Mouse (Mus musculus) heart, postnatal 0 days (tissue): Measurements from ENCODE around the gene Shisa7. TPM values are rescaled to one million over a fixed set of nuclear protein-coding genes. Genes with fewer than 3 reads are reported as not detected.
"Not testable (repeated sequence)": the region's sequence is repeated elsewhere in the genome, so short reads cannot be mapped to it uniquely, and the experiment has no call there.

Experiments
- ATAC-seq: fragments of 200-750 bp; cut with Nextera tagmentation; 2 replicates; pipeline ENCODE4 v1.8.0; 2017; ENCODE audit warnings: low read depth, moderate number of reproducible peaks, moderate library complexity; ENCODE audit not compliant: insufficient read depth
- DNase-seq: peaks from one replicate; pipeline ENCODE4 v3.0.0-alpha.2; 2016; ENCODE audit warnings: low spot score
- H3K27ac ChIP-seq: fragments of 300-500 bp; sonication (generic); 2 replicates; pipeline ENCODE4 v1.5.1; 2014; ENCODE audit warnings: low read depth, mild to moderate bottlenecking
- H3K27me3 ChIP-seq: fragments of 300-500 bp; sonication (generic); 2 replicates; pipeline ENCODE4 v1.6.1; 2014; ENCODE audit warnings: low read length, mixed read lengths; ENCODE audit not compliant: control insufficient read depth, insufficient read depth
- H3K36me3 ChIP-seq: fragments of 300-500 bp; sonication (generic); replicated peaks from 2 replicates; pipeline ENCODE4 v1.6.1; 2014; ENCODE audit warnings: low read length, mixed read lengths; ENCODE audit not compliant: control insufficient read depth, insufficient read depth
- H3K4me1 ChIP-seq: fragments of 300-500 bp; sonication (generic); 2 replicates; pipeline ENCODE4 v1.6.1; 2014; ENCODE audit warnings: antibody characterized with exemption; ENCODE audit not compliant: control insufficient read depth, insufficient read depth
- H3K4me2 ChIP-seq: fragments of 300-500 bp; sonication (generic); 2 replicates; pipeline ENCODE4 v1.6.1; 2014; ENCODE audit warnings: low read depth, mild to moderate bottlenecking, low read length, moderate library complexity
- H3K4me3 ChIP-seq: fragments of 300-500 bp; sonication (generic); 2 replicates; pipeline ENCODE4 v1.5.1; 2014; ENCODE audit warnings: low read depth, low read length
- H3K9ac ChIP-seq: fragments of 300-500 bp; sonication (generic); replicated peaks from 2 replicates; pipeline ENCODE4 v1.6.1; 2014; ENCODE audit warnings: low read depth, low read length, mixed read lengths
- H3K9me3 ChIP-seq: fragments of 300-500 bp; sonication (generic); replicated peaks from 2 replicates; pipeline ENCODE4 v1.6.1; 2016; ENCODE audit warnings: low read length; ENCODE audit not compliant: control insufficient read depth
- CTCF ChIP-seq: IDR thresholded peaks from 2 replicates; pipeline ENCODE4 v1.5.1; 2016; ENCODE audit warnings: antibody characterized with exemption, control low read depth, low read depth
- EP300 ChIP-seq: IDR thresholded peaks from 2 replicates; pipeline ENCODE4 v1.6.1; 2016; ENCODE audit warnings: antibody characterized with exemption, low read depth
- WGBS: fragments of 180-500 bp; shearing (Covaris S2); extraction: QIAGEN DNeasy Blood & Tissue Kit; methylation state at CpG from one replicate; pipeline ENCODE4 v1.1.7; 2014; 5-methylcytosine and 5-hydroxymethylcytosine counted together
- polyA plus RNA-seq: library from polyadenylated mRNA; unstranded; fragments of >200 nt; fragmentation: Nextera tagmentation; extraction: Ambion mirVana; gene quantifications from 2 replicates; pipeline ENCODE4 v1.2.1, GENCODE M21; 2015
- total RNA-seq: library from RNA; depleted of rRNA; stranded (reverse); fragments of >200 nt; gene quantifications from 2 replicates; pipeline ENCODE4 v1.2.3, GENCODE M21; 2014; ENCODE audit warnings: low replicate concordance

The Shisa7 gene
- total and polyA plus RNA-seq, 2 experiments from 2014 or later = not detected

- no peak overlapping the region for H3K4me3 ChIP-seq
- no peaks in the 10 kb centered on the region for H3K4me1 ChIP-seq
- no peaks in the 10 kb centered on the region for H3K27me3 ChIP-seq
- no peak for ATAC-seq
- DNase-seq = no peak
- no peak overlapping the region for H3K4me2 ChIP-seq
- H3K27ac ChIP-seq = no peak overlapping the region
- H3K36me3 ChIP-seq = peaks cover 26% of the 10 kb centered on the region
- TF ChIP-seq EP300 = no peak
- TF ChIP-seq CTCF = no peak
- no peaks in the 10 kb centered on the region for H3K9me3 ChIP-seq
- H3K9ac ChIP-seq = no peak overlapping the region
Observed at GRCm38 (mm10) chr7:4802247-4802646, 42.2 kb downstream of the Shisa7 start.

GRCm38 (mm10) chr7:4795767-4796433, 48.6 kb downstream of the Shisa7 start:
- 64% methylated on average over 7 of the region's 7 CpGs for WGBS
- H3K4me2 ChIP-seq = no peak overlapping the region
- H3K9ac ChIP-seq = no peak overlapping the region
- H3K36me3 ChIP-seq = peaks cover 33% of the 10 kb centered on the region
- TF ChIP-seq EP300 = no peak
- TF ChIP-seq CTCF = peak; percentile 75
- ATAC-seq = no peak
- no peaks in the 10 kb centered on the region for H3K27me3 ChIP-seq
- H3K27ac ChIP-seq = 0 out of 2 replicates have a peak overlapping the region, but pooled peaks have one; percentile 13
- DNase-seq = peak; percentile 66
- H3K9me3 ChIP-seq = no peaks in the 10 kb centered on the region
- H3K4me1 ChIP-seq = no peaks in the 10 kb centered on the region
- H3K4me3 ChIP-seq = no peak overlapping the region

GRCm38 (mm10) chr7:4794631-4795168, 49.8 kb downstream of the Shisa7 start:
- TF ChIP-seq CTCF = no peak
- TF ChIP-seq EP300 = no peak
- Histone ChIP-seq H3K36me3 (peaks cover 33% of the 10 kb centered on the region), H3K9me3 (no peaks in the 10 kb centered on the region)

GRCm38 (mm10) chr7:4793674-4794073, 50.8 kb downstream of the Shisa7 start:
- TF ChIP-seq EP300 = no peak
- no peak for TF ChIP-seq CTCF
- Histone ChIP-seq H3K27ac (peak overlapping the region; percentile 95; the same call in 1 of the 2 replicates), H3K36me3 (peaks cover 33% of the 10 kb centered on the region)

More at GRCm38 (mm10) chr7:4794631-4795168, 49.8 kb downstream of the Shisa7 start:
- DNase-seq (no peak), ATAC-seq (no peak)
- Histone ChIP-seq H3K9ac (no peak overlapping the region), H3K4me1 (no peaks in the 10 kb centered on the region), H3K4me3 (no peak overlapping the region), H3K27me3 (no peaks in the 10 kb centered on the region), H3K4me2 (no peak overlapping the region), H3K27ac (no peak overlapping the region)
- 70% methylated on average over 3 of the region's 3 CpGs for WGBS

GRCm38 (mm10) chr7:4793248-4793647, 51.2 kb downstream of the Shisa7 start:
- DNase-seq, H3K27me3 ChIP-seq, H3K9me3 ChIP-seq, H3K4me1 ChIP-seq: not testable (repeated sequence)
- Histone ChIP-seq H3K4me2 (peak overlapping the region; percentile 79), H3K36me3 (peaks cover 33% of the 10 kb centered on the region), H3K9ac (peak overlapping the region; percentile 88), H3K4me3 (peak overlapping the region; percentile 74), H3K27ac (peak overlapping the region; percentile 95)
- peak; percentile 5; the same call in 1 of the 2 replicates for ATAC-seq
- whole genome bisulfite sequencing = 1% methylated on average over 31 of the region's 31 CpGs

More at GRCm38 (mm10) chr7:4793674-4794073, 50.8 kb downstream of the Shisa7 start:
- WGBS = 38% methylated on average over 4 of the region's 4 CpGs
- Histone ChIP-seq H3K4me2 (peak overlapping the region; percentile 79), H3K4me3 (peak overlapping the region; percentile 74), H3K9ac (peak overlapping the region; percentile 88), H3K9me3 (no peaks in the 10 kb centered on the region), H3K4me1 (peaks cover 2% of the 10 kb centered on the region; the same call in 1 of the 2 replicates), H3K27me3 (no peaks in the 10 kb centered on the region)
- ATAC-seq (no peak), DNase-seq (no peak)
